Mouse (Mus musculus) layer of hippocampus, adult 2 months (tissue): Measurements from ENCODE around the gene Srp9. TPM values are rescaled to one million over a fixed set of nuclear protein-coding genes. Genes with fewer than 3 reads are reported as not detected.

Experiments used
- DNase-seq, 2 experiments: peaks; one replicate each; pipeline ENCODE4 v3.0.0; 2022; ENCODE audit warnings: low spot score in 2 of 2
- H3K27ac ChIP-seq: fragments of 200-600 bp; 2 replicates; pipeline ENCODE4 v1.8.1; 2022
- H3K4me3 ChIP-seq: fragments of 200-600 bp; 2 replicates; pipeline ENCODE4 v1.8.1; 2022; ENCODE audit warnings: mild to moderate bottlenecking
- CTCF ChIP-seq: fragments of 200-600 bp; conservative IDR thresholded peaks from 2 replicates; pipeline ENCODE4 v1.8.1; 2022; ENCODE audit warnings: antibody characterized with exemption, mild to moderate bottlenecking, moderate library complexity
- total RNA-seq, 2 experiments: library from RNA; stranded (reverse); gene quantifications; 2 replicates each; pipeline ENCODE4 v1.2.3; 2021

Gene Srp9
- total RNA-seq, 2 experiments from 2014 or later: 62.7 to 67.2 TPM

- Histone ChIP-seq H3K27ac (no peak overlapping the region), H3K4me3 (no peak overlapping the region)
- TF ChIP-seq CTCF: no peak
- no peak for DNase-seq
Measured at GRCm38 (mm10) chr1:182181456-182182305, 57.1 kb downstream of the Srp9 start.

Other genes starting within 250 kb of the Srp9 start
- 100 to 1,000 TPM; 192 to 203 TPM for gene Enah, start 104.7 kb upstream of the Srp9 start, total RNA-seq
- gene Vmn1r1, start 39.7 kb downstream of the Srp9 start, total RNA-seq: not detected
- gene Degs1, start 158.1 kb downstream of the Srp9 start, total RNA-seq: 10 to 100 TPM; 62.9 to 65.3 TPM
- gene Fbxo28, start 216.9 kb downstream of the Srp9 start, total RNA-seq: 10 to 100 TPM; 46.3 to 46.7 TPM